Mouse (Mus musculus) embryonic fibroblast, embryonic 13.5 days (primary cell): ENCODE measurements at regions not wholly inside any gene's neighbourhood (a gene's known extent, or its start where the extent isn't known, plus 50 kb on each side); places are given as distances from the start of the nearest gene placed in this dataset.

ENCODE experiments used
- CTCF ChIP-seq: IDR thresholded peaks from 2 replicates; pipeline ENCODE4 v1.5.1; 2011; ENCODE audit warnings: mild to moderate bottlenecking, control low read depth, low read length, moderate library complexity, borderline replicate concordance; ENCODE audit not compliant: insufficient read depth
- POLR2A ChIP-seq: IDR thresholded peaks from 2 replicates; pipeline ENCODE4 v1.6.1; 2011; ENCODE audit warnings: low read depth, mild to moderate bottlenecking, control low read depth, low read length, moderate library complexity

DNA sequence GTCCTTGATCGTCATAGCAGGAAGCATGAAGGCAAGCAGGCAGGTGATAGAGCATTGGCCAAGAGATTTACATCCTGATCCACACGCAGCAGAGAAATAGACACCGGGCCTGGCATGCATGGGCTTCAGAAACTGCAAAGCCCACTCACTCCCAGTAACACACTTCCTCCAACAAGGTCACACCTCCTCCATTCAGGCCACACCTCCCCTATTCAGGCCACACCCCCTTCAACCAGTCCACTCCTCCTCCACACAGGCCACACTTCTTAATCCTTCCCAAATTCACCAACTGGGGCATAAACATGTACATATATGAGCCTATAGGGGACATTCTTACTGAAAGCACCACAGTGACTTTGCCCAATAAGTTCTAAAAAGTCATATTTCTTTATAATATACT lies 125.3 kb upstream of the Phyhipl start:
- TF ChIP-seq CTCF (no peak), POLR2A (no peak)
